Mouse (Mus musculus) gastrocnemius, adult 2 months (tissue): Measurements from ENCODE around the gene Gm12216. TPM values are rescaled to one million over a fixed set of nuclear protein-coding genes. Genes with fewer than 3 reads are reported as not detected.

Source experiments
- DNase-seq: peaks from one replicate; pipeline ENCODE4 v3.0.0; 2022
- H3K27ac ChIP-seq: fragments of 200-600 bp; 2 replicates; pipeline ENCODE4 v1.8.1; 2022; ENCODE audit warnings: mild to moderate bottlenecking
- H3K4me3 ChIP-seq: fragments of 200-600 bp; 2 replicates; pipeline ENCODE4 v1.8.1; 2022; ENCODE audit warnings: mild to moderate bottlenecking, moderate library complexity
- CTCF ChIP-seq: fragments of 200-600 bp; IDR thresholded peaks from 2 replicates; pipeline ENCODE4 v1.8.1; 2022; ENCODE audit warnings: antibody characterized with exemption, mild to moderate bottlenecking, moderate library complexity
- intact Hi-C: fragments of 180-260 bp; cut with DNase I; formaldehyde crosslinking; loops from one replicate; pipeline ENCODE4 v1.15.1; 2025
- total RNA-seq, 2 experiments: library from RNA; stranded (reverse); gene quantifications; 2 replicates each; pipeline ENCODE4 v1.2.3; 2021

Gm12216 gene
- total RNA-seq, 2 experiments from 2014 or later = 0.87 to 1.4 TPM

- DNase-seq = no peak
- intact Hi-C loops = no loop called here
- no peak overlapping the region for H3K4me3 ChIP-seq
- TF ChIP-seq CTCF = no peak
- H3K27ac ChIP-seq = no peak overlapping the region
Measured at GRCm38 (mm10) chr11:53755011-53755595, 104.0 kb downstream of the Gm12216 start.

DNA sequence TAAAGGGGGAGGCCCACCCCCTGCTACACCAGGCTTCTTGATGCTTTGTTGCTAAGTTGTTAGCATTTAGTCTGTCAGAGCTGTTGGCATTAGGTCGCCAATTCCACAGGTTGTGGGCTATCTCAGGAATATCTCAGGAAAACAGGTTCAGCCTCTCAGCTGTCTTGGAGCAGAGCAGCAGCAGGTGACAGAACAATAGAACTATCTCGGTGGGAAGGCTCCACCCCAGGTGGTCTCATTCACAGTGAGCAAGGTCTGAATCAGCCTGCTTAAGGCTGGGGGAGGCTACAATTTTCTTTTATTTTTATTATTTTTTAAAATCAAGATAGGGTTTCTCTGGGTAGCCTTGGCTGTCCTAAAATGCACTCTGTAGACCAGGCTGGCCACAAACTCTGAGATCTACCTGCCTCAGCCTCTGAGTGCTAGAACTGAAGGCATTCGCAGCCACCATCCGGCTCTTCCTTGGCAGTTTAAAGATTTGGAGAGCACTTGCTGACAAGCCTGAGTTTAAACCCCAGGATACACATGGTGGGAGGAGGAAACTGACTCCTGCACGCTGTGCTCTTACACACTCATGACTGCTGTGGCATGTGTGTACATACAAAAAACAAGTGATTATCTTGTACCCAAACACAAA is 109.2 kb downstream of the Gm12216 start:
- intact Hi-C loops = no loop called here
- no peak for TF ChIP-seq CTCF
- Histone ChIP-seq H3K27ac (no peak overlapping the region), H3K4me3 (no peak overlapping the region)
- no peak for DNase-seq

GRCm38 (mm10) chr11:53749306-53749705 is 109.8 kb downstream of the Gm12216 start:
- no peak for TF ChIP-seq CTCF
- DNase-seq = no peak
- intact Hi-C loops = no loop called here
- H3K4me3 ChIP-seq = no peak overlapping the region
- no peak overlapping the region for H3K27ac ChIP-seq

DNA sequence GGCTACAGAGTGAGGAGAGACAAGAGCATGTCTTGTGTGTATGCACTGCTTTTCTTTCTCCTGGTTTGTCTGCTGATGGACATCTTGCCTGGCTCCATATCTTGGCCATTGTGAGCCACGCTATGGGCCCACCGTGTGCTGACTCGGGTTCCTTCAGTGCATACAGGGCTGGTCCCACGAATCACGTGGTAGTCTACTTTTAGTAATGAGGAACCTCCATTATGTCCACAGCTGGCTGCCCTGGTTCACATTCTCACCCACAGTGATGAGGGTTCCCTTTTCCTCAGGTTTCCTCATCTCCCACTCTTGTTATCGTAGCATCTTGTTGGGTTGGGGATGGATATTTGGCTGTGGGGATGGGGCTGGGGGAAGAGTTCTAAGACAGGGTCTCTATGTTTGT is 110.4 kb downstream of the Gm12216 start:
- Histone ChIP-seq H3K27ac (no peak overlapping the region), H3K4me3 (no peak overlapping the region)
- TF ChIP-seq CTCF = no peak
- intact Hi-C loops = no loop called here
- no peak for DNase-seq

GRCm38 (mm10) chr11:53747985-53748384 is 111.1 kb downstream of the Gm12216 start:
- intact Hi-C loops = no loop called here
- no peak for DNase-seq
- Histone ChIP-seq H3K4me3 (no peak overlapping the region), H3K27ac (no peak overlapping the region)
- TF ChIP-seq CTCF = no peak

DNA sequence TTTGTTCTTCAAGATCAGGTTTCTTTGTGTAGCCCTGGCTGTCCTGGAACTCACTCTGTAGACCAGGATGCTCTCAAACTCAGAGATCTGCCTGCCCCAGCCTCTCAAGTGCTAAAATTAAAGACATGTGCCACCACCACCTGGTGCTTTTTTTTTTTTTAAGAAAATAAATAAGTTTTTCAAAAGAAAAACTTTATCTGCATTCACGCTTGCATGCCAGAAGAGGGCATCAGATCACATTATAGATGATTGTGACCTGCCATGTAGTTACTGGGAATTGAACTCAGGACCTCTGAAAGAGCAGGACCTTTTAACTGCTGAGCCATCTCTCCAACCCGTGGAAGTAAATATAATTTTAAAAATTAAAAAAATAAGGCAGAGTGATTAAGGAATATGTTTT is 113.8 kb downstream of the Gm12216 start:
- H3K4me3 ChIP-seq = no peak overlapping the region
- H3K27ac ChIP-seq = no peak overlapping the region
- intact Hi-C loops = no loop called here
- no peak for DNase-seq
- peak; percentile 20; the same call in 1 of the 2 replicates for TF ChIP-seq CTCF

DNA sequence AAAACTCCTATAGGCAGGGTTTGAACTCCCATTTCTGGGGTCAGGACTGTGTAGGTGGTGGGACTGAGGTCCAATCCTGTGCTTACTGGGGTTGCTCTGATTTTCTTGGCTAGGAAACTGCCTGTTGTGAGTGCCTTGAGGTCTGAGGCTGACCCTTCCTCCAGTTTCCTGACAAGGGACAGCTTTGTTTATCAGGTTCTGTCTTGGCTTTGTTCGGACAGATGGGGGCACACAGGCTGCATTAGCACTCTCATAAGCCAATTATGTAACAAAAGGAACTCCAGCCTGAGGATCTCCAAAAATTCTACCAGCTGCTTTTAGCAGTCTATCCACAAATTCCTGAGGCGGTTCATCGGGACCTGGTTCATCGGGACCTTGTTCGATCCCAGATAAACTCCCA is 116.7 kb downstream of the Gm12216 start:
- peak; percentile 42 for TF ChIP-seq CTCF
- H3K27ac ChIP-seq = peak overlapping the region; percentile 35; the same call in 1 of the 2 replicates
- DNase-seq = no peak
- H3K4me3 ChIP-seq = no peak overlapping the region
- intact Hi-C loops = no loop called here

GRCm38 (mm10) chr11:53737573-53737946 is 121.5 kb downstream of the Gm12216 start:
- TF ChIP-seq CTCF = peak; percentile 74
- peak; percentile 56 for DNase-seq
- Histone ChIP-seq H3K4me3 (no peak overlapping the region), H3K27ac (peak overlapping the region; percentile 67)
- intact Hi-C loops = loop anchor here (2.0 kb wide), 1 partner anchor 113 kb away; no protein-coding TSS in a partner anchor

GRCm38 (mm10) chr11:53736771-53737572 is 122.1 kb downstream of the Gm12216 start:
- TF ChIP-seq CTCF = peak; percentile 68
- intact Hi-C loops = loop anchor here (2.0 kb wide), 1 partner anchor 114 kb away; no protein-coding TSS in a partner anchor
- H3K27ac ChIP-seq = peak overlapping the region; percentile 67
- H3K4me3 ChIP-seq = no peak overlapping the region
- DNase-seq = peak; percentile 75

DNA sequence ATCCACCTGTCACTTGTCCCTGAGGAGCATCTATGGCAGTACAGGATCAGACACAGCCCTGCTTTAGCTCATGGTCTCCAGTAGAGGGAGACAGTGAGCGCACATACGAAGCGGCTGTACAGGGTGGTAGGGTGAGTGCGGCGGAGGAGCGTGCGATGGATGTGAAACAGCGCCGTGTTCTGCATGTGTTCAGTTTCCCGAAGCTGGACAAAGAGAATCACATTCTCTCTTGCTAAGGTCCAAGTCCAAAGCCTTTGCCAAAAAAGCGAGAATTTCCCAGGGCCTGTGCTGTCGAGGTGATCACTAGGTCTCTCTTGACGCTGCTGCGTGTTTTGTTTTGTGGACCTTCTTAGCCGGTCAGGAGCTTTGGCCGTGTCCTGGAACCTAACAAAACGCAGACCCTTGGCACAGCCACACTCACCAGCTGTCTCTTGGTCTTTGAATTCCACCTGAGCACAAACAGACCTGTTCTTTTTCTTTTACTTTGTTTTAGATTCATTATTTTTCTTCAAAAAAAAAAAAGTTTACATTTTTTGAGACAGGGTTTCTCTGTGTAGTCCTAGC is 123.3 kb downstream of the Gm12216 start:
- TF ChIP-seq CTCF = peak; percentile 92
- DNase-seq = peak; percentile 67
- H3K4me3 ChIP-seq = peak overlapping the region; percentile 62
- H3K27ac ChIP-seq = no peak overlapping the region; the same call in 1 of the 2 replicates
- intact Hi-C loops = loop anchor here (2.0 kb wide), 1 partner anchor 115 kb away; no protein-coding TSS in a partner anchor

- no peak overlapping the region for H3K4me3 ChIP-seq
- no peak for TF ChIP-seq CTCF
- no peak for DNase-seq
- no peak overlapping the region for H3K27ac ChIP-seq
- intact Hi-C loops = no loop called here
Measured at GRCm38 (mm10) chr11:53734970-53735681, 123.9 kb downstream of the Gm12216 start.

DNA sequence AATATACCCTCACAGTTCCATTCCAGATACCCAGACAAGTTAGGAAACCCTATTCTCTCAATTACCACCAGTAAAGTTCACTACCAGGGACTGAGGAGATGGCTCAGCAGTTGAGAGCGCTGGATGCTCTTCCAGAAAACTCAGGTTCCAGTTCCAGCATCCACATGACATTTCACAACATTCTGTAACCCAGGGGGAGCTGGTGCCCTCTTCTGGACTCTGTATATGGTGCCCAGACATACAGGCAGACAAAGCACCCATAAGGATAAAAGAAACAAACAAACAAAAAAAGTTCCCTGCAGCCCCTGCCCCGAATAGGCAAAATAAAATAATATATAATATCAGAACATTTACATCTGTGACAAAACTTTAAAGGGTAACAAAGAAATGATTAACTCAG is 124.6 kb downstream of the Gm12216 start:
- no peak for TF ChIP-seq CTCF
- Histone ChIP-seq H3K27ac (no peak overlapping the region), H3K4me3 (no peak overlapping the region)
- intact Hi-C loops = no loop called here
- no peak for DNase-seq
